Mouse (Mus musculus) left cerebral cortex, adult 6 months (tissue): ENCODE results near the gene Lck. TPM values are rescaled to one million over a fixed set of nuclear protein-coding genes. Genes with fewer than 3 reads are reported as not detected.

Experiments used
- long read RNA-seq, 2 experiments: library from polyadenylated mRNA; unstranded; transcript quantifications; one replicate each; pipeline ENCODE4 v2.0.0; 2019 to 2020
- polyA plus RNA-seq: library from polyadenylated mRNA; unstranded; fragments of <200 nt; fragmentation: Nextera tagmentation; gene quantifications from 2 replicates; pipeline ENCODE4 v1.2.3, GENCODE M21; 2021

The Lck gene
- 1.9 and 2.3 TPM in 2 replicates for polyA plus RNA-seq
- long read RNA-seq, experiment 1, partial matches to known transcripts: 7 of 11 reads
- long read RNA-seq, experiment 1, other reads (novel, unspliced or antisense): 3 of 11 reads
- long read RNA-seq, experiment 2: 0 reads

GRCm38 (mm10) chr4:129573430-129573829 lies at the start of gene Lck:
Lck (minus strand) TSS chr4:129573641.

GRCm38 (mm10) chr4:129618786-129619691 lies 45.6 kb upstream of the Lck start, which contains the start of gene Iqcc:
Iqcc (minus strand) TSS chr4:129619099.

GRCm38 (mm10) chr4:129614093-129614492 lies 40.7 kb upstream of the Lck start, which contains the start of gene Dcdc2b:
Dcdc2b (minus strand) TSS chr4:129614257.

GRCm38 (mm10) chr4:129600233-129601158 lies 27.1 kb upstream of the Lck start, which contains the start of the genes Eif3i and Tmem234:
Eif3i (minus strand) TSS chr4:129600648.
Tmem234 (plus strand) TSS chr4:129600668.

GRCm38 (mm10) chr4:129578466-129578865 lies 5.0 kb upstream of the Lck start, which contains the start of gene Fam167b:
Fam167b (minus strand) TSS chr4:129578549.

GRCm38 (mm10) chr4:129542592-129543141 lies 30.8 kb downstream of the Lck start, which contains the start of gene Hdac1:
Hdac1 (minus strand) TSS chr4:129542713.

GRCm38 (mm10) chr4:129513086-129513767 lies 60.2 kb downstream of the Lck start, which contains the start of gene Marcksl1:
Marcksl1 (plus strand) TSS chr4:129513581.

Other genes with a start within 250 kb of the Lck start
- gene Rbbp4, start 238.3 kb downstream of the Lck start, polyA plus RNA-seq: 53.9 and 54.9 TPM in 2 replicates
- gene Zbtb8os, start 237.9 kb downstream of the Lck start, polyA plus RNA-seq: 49.5 and 58.1 TPM in 2 replicates
- 5.9 and 6.3 TPM in 2 replicates for gene Zbtb8a, start 195.5 kb downstream of the Lck start, polyA plus RNA-seq
- 1.7 and 2.1 TPM in 2 replicates for gene Zbtb8b, start 132.8 kb downstream of the Lck start, polyA plus RNA-seq
- gene Bsdc1, start 112.1 kb downstream of the Lck start, polyA plus RNA-seq: 10.7 and 16.6 TPM in 2 replicates
- not detected in 2 replicates for gene Tssk3, start 82.6 kb downstream of the Lck start, polyA plus RNA-seq
- gene Fam229a, start 82.5 kb downstream of the Lck start, polyA plus RNA-seq: 0.79 and 1.7 TPM in 2 replicates
- 21.0 and 51.8 TPM in 2 replicates for gene Marcksl1, start 60.1 kb downstream of the Lck start, polyA plus RNA-seq
- gene Hdac1, start 30.9 kb downstream of the Lck start, polyA plus RNA-seq: 14.8 and 17.3 TPM in 2 replicates
- gene Fam167b, start 4.9 kb upstream of the Lck start, polyA plus RNA-seq: 1.2 and 2.0 TPM in 2 replicates
- gene Eif3i, start 27.0 kb upstream of the Lck start, polyA plus RNA-seq: 253 and 304 TPM in 2 replicates
- gene Tmem234, start 27.0 kb upstream of the Lck start, polyA plus RNA-seq: 192 and 235 TPM in 2 replicates
- 3.3 and 4.0 TPM in 2 replicates for gene Dcdc2b, start 40.6 kb upstream of the Lck start, polyA plus RNA-seq
- 28.3 and 34.4 TPM in 2 replicates for gene Iqcc, start 45.5 kb upstream of the Lck start, polyA plus RNA-seq
- 30.0 and 36.6 TPM in 2 replicates for gene Ccdc28b, start 50.3 kb upstream of the Lck start, polyA plus RNA-seq
- gene Txlna, start 67.4 kb upstream of the Lck start, polyA plus RNA-seq: 15.0 and 16.5 TPM in 2 replicates
- 8.9 and 10.7 TPM in 2 replicates for gene Kpna6, start 99.1 kb upstream of the Lck start, polyA plus RNA-seq
- gene Tmem39b, start 123.2 kb upstream of the Lck start, polyA plus RNA-seq: 6.0 and 13.0 TPM in 2 replicates
- 22.8 and 56.9 TPM in 2 replicates for gene Khdrbs1, start 168.7 kb upstream of the Lck start, polyA plus RNA-seq
- gene Ptp4a2, start 237.6 kb upstream of the Lck start, polyA plus RNA-seq: 125 and 264 TPM in 2 replicates